Mouse (Mus musculus) CH12.LX (cell line): ENCODE measurements around the gene Gopc. TPM values are rescaled to one million over a fixed set of nuclear protein-coding genes. Genes with fewer than 3 reads are reported as not detected.

Source experiments
- DNase-seq: peaks from one replicate; pipeline ENCODE4 v3.0.0-alpha.2; 2013; ENCODE audit errors: extremely low read depth
- H3K27ac ChIP-seq: 2 replicates; pipeline ENCODE4 v1.5.1; 2012; ENCODE audit warnings: low read depth, mild to moderate bottlenecking, control low read depth, moderate library complexity; ENCODE audit not compliant: insufficient read depth
- H3K27me3 ChIP-seq: replicated peaks from 2 replicates; pipeline ENCODE3; 2012; ENCODE audit warnings: inconsistent platforms
- H3K36me3 ChIP-seq, 2 experiments: replicated peaks in 1 of 2; 2 replicates each; pipeline versions ENCODE3 to v1.6.1; 2012; ENCODE audit warnings: inconsistent platforms in 1 of 2, low read length in 1 of 2, mild to moderate bottlenecking in 1 of 2, mixed read lengths in 1 of 2, moderate library complexity in 1 of 2; ENCODE audit not compliant: control insufficient read depth in 1 of 2, insufficient read depth in 1 of 2
- H3K4me1 ChIP-seq, 2 experiments: 2 replicates each; pipeline ENCODE4 v1.6.1; 2012; ENCODE audit warnings: inconsistent platforms in 1 of 2, moderate library complexity in 1 of 2; ENCODE audit not compliant: insufficient read depth in 2 of 2, control insufficient read depth in 1 of 2
- H3K4me2 ChIP-seq: 2 replicates; pipeline ENCODE4 v1.6.1; 2012; ENCODE audit warnings: low read depth, mild to moderate bottlenecking, control low read depth; ENCODE audit not compliant: poor library complexity, insufficient read depth, severe bottlenecking
- H3K4me3 ChIP-seq, 3 experiments: fragments of 150-350 bp in 1 of 3; sonication (generic) in 1 of 3; replicated peaks in 1 of 3; 2 replicates each; pipeline versions ENCODE3 to v1.5.1; 2011 to 2012; ENCODE audit warnings: low read depth in 2 of 3, low read length in 2 of 3, mild to moderate bottlenecking in 2 of 3, moderate library complexity in 2 of 3, control low read depth in 1 of 3, improper control_type of control experiment in 1 of 3, inconsistent platforms in 1 of 3, mixed read lengths in 1 of 3; ENCODE audit not compliant: poor library complexity in 1 of 3
- H3K79me2 ChIP-seq: replicated peaks from 2 replicates; pipeline ENCODE4 v1.6.1; 2012; ENCODE audit warnings: mild to moderate bottlenecking, moderate library complexity; ENCODE audit not compliant: control insufficient read depth, poor library complexity, insufficient read depth, severe bottlenecking; ENCODE audit errors: extremely low read depth
- H3K9ac ChIP-seq: 2 replicates; pipeline ENCODE4 v1.6.1; 2012; ENCODE audit warnings: low read depth, mild to moderate bottlenecking, control low read depth, moderate library complexity; ENCODE audit not compliant: insufficient read depth
- H3K9me3 ChIP-seq: replicated peaks from 2 replicates; pipeline ENCODE3; 2012; ENCODE audit warnings: low read length, inconsistent platforms, mixed read lengths
- BHLHE40 ChIP-seq: IDR thresholded peaks from 2 replicates; pipeline ENCODE4 v1.6.1; 2011; ENCODE audit warnings: mild to moderate bottlenecking, low read depth, low read length, improper control_type of control experiment
- CHD2 ChIP-seq: IDR thresholded peaks from 2 replicates; pipeline ENCODE4 v1.6.1; 2011; ENCODE audit warnings: low read length, improper control_type of control experiment
- ELF1 ChIP-seq: IDR thresholded peaks from 2 replicates; pipeline ENCODE4 v1.6.1; 2014; ENCODE audit warnings: low read depth, mild to moderate bottlenecking, inconsistent platforms, low read length, improper control_type of control experiment
- EP300 ChIP-seq: IDR thresholded peaks from 2 replicates; pipeline ENCODE4 v1.6.1; 2011; ENCODE audit warnings: low read length, improper control_type of control experiment
- HCFC1 ChIP-seq: IDR thresholded peaks from 2 replicates; pipeline ENCODE4 v1.6.1; 2012; ENCODE audit warnings: low read depth, mild to moderate bottlenecking, inconsistent platforms, low read length, improper control_type of control experiment
- IRF4 ChIP-seq: IDR thresholded peaks from 2 replicates; pipeline ENCODE4 v1.6.1; 2014; ENCODE audit warnings: low read depth, mild to moderate bottlenecking, inconsistent platforms, low read length, improper control_type of control experiment
- JUN ChIP-seq: IDR thresholded peaks from 2 replicates; pipeline ENCODE4 v1.6.1; 2011; ENCODE audit warnings: low read depth, mild to moderate bottlenecking, low read length, improper control_type of control experiment, moderate library complexity; ENCODE audit not compliant: insufficient read depth
- KAT2A ChIP-seq: IDR thresholded peaks from 2 replicates; pipeline ENCODE4 v1.6.1; 2012; ENCODE audit warnings: low read length, improper control_type of control experiment, inconsistent platforms; ENCODE audit not compliant: insufficient replicate concordance
- MAFK ChIP-seq: IDR thresholded peaks from 2 replicates; pipeline ENCODE4 v1.6.1; 2011; ENCODE audit warnings: low read length, improper control_type of control experiment; ENCODE audit not compliant: insufficient replicate concordance
- MAX ChIP-seq: IDR thresholded peaks from 2 replicates; pipeline ENCODE4 v1.6.1; 2011; ENCODE audit warnings: low read length, improper control_type of control experiment
- MAZ ChIP-seq: IDR thresholded peaks from 2 replicates; pipeline ENCODE4 v1.6.1; 2012; ENCODE audit warnings: low read depth, mild to moderate bottlenecking, inconsistent platforms, low read length, improper control_type of control experiment, moderate library complexity
- MEF2A ChIP-seq: IDR thresholded peaks from 2 replicates; pipeline ENCODE4 v1.6.1; 2014; ENCODE audit warnings: low read depth, mild to moderate bottlenecking, inconsistent platforms, low read length, improper control_type of control experiment, borderline replicate concordance
- POLR2A ChIP-seq: IDR thresholded peaks from 2 replicates; pipeline ENCODE4 v1.6.1; 2011; ENCODE audit warnings: low read depth, mild to moderate bottlenecking, improper control_type of control experiment, low read length
- POLR2AphosphoS2 ChIP-seq: IDR thresholded peaks from 2 replicates; pipeline ENCODE4 v1.6.1; 2011; ENCODE audit warnings: low read depth, low read length, improper control_type of control experiment
- RAD21 ChIP-seq: IDR thresholded peaks from 2 replicates; pipeline ENCODE4 v1.6.1; 2011; ENCODE audit warnings: low read depth, mild to moderate bottlenecking, low read length, improper control_type of control experiment, moderate library complexity
- RCOR1 ChIP-seq: conservative IDR thresholded peaks from 2 replicates; pipeline ENCODE4 v1.6.1; 2012; ENCODE audit warnings: low read depth, mild to moderate bottlenecking, inconsistent platforms, low read length, improper control_type of control experiment
- SIN3A ChIP-seq: IDR thresholded peaks from 2 replicates; pipeline ENCODE4 v1.6.1; 2012; ENCODE audit warnings: low read length, improper control_type of control experiment, inconsistent platforms
- TBP ChIP-seq: conservative IDR thresholded peaks from 2 replicates; pipeline ENCODE4 v1.6.1; 2011; ENCODE audit warnings: low read depth, low read length, improper control_type of control experiment
- UBTF ChIP-seq: IDR thresholded peaks from 2 replicates; pipeline ENCODE4 v1.6.1; 2012; ENCODE audit warnings: low read depth, mild to moderate bottlenecking, inconsistent platforms, low read length, improper control_type of control experiment, moderate library complexity
- USF1 ChIP-seq: IDR thresholded peaks from 2 replicates; pipeline ENCODE4 v1.6.1; 2014; ENCODE audit warnings: low read depth, mild to moderate bottlenecking, inconsistent platforms, low read length, improper control_type of control experiment
- ZKSCAN1 ChIP-seq: IDR thresholded peaks from 2 replicates; pipeline ENCODE4 v1.6.1; 2012; ENCODE audit warnings: low read depth, inconsistent platforms, low read length, improper control_type of control experiment, borderline replicate concordance
- ZMIZ1 ChIP-seq: IDR thresholded peaks from 2 replicates; pipeline ENCODE4 v1.6.1; 2012; ENCODE audit warnings: low read depth, mild to moderate bottlenecking, inconsistent platforms, low read length, improper control_type of control experiment
- dilution Hi-C: fragments of 300-500 bp; cut with MboI; formaldehyde crosslinking; loops from 2 replicates; pipeline ENCODE4 v1.14.3; 2020; ENCODE audit warnings: low sequenced_read_pairs; ENCODE audit not compliant: extremely low pct_unique_long_range_greater_than_20kb, extremely low pct_ligation_motif_present
- in situ Hi-C: fragments of 300-500 bp; cut with MboI; formaldehyde crosslinking; loops from 3 replicates; pipeline ENCODE4 v1.14.3; 2019; ENCODE audit warnings: low sequenced_read_pairs, low pct_ligation_motif_present, low pct_unique_long_range_greater_than_20kb, mixed read lengths
- polyA plus RNA-seq: library from polyadenylated mRNA; unstranded; fragments of >175 nt; gene quantifications from 2 replicates; pipeline ENCODE4 v1.2.1, GENCODE M21; 2012; ENCODE audit warnings: low read depth; ENCODE audit not compliant: insufficient read length
- total RNA-seq, 2 experiments: library from RNA; depleted of rRNA; stranded (reverse); fragments of 300-350 nt in 1 of 2; fragments of >200 nt in 1 of 2; gene quantifications; 2 replicates each; pipeline ENCODE4 v1.2.3; 2012 to 2014

The Gopc gene
- total and polyA plus RNA-seq, 3 experiments = 9.8 to 17.6 (median 13.1) TPM

GRCm38 (mm10) chr10:52377813-52378212 is 4.1 kb downstream of the Gopc start:
- Histone ChIP-seq H3K4me2 (no peak overlapping the region), H3K9ac (no peak overlapping the region), H3K4me1 (peaks cover 2 to 61% of the 10 kb centered on the region in 2 experiments; a peak in 2 of 4 replicates), H3K4me3 (no peak overlapping the region), H3K36me3 (no peaks in the 10 kb centered on the region), H3K9me3 (no peaks in the 10 kb centered on the region), H3K27ac (no peak overlapping the region), H3K79me2 (peaks cover 28% of the 10 kb centered on the region), H3K27me3 (no peaks in the 10 kb centered on the region)
- TF ChIP-seq UBTF = no peak
- TF ChIP-seq BHLHE40 = no peak
- dilution Hi-C loops = no loop called here
- no peak for DNase-seq
- in situ Hi-C loops = loop anchor here (25.0 kb wide), 1 partner anchor 266 kb away; no protein-coding TSS in a partner anchor

GRCm38 (mm10) chr10:52376422-52376821 is 5.5 kb downstream of the Gopc start:
- in situ Hi-C loops = loop anchor here (25.0 kb wide), 1 partner anchor 264 kb away; no protein-coding TSS in a partner anchor

GRCm38 (mm10) chr10:52374651-52375050 is 7.3 kb downstream of the Gopc start:
- H3K27me3 ChIP-seq = no peaks in the 10 kb centered on the region
- in situ Hi-C loops (loop anchor here (25.0 kb wide), 1 partner anchor 262 kb away; no protein-coding TSS in a partner anchor), dilution Hi-C loops (no loop called here)
- H3K79me2 ChIP-seq = peaks cover 22% of the 10 kb centered on the region
- H3K9ac ChIP-seq = no peak overlapping the region
- TF ChIP-seq RCOR1 = no peak
- TF ChIP-seq MEF2A = no peak
- no peaks in the 10 kb centered on the region for H3K9me3 ChIP-seq
- H3K4me3 ChIP-seq = no peak overlapping the region
- H3K27ac ChIP-seq = no peak overlapping the region
- no peak overlapping the region for H3K4me2 ChIP-seq
- no peak for DNase-seq
- peaks cover 0 to 5% of the 10 kb centered on the region in 2 experiments for H3K36me3 ChIP-seq
- H3K4me1 ChIP-seq = peaks cover 2 to 73% of the 10 kb centered on the region in 2 experiments; a peak in 2 of 4 replicates

More at GRCm38 (mm10) chr10:52376422-52376821, 5.5 kb downstream of the Gopc start:
- DNase-seq = no peak
- Histone ChIP-seq H3K4me3 (no peak overlapping the region), H3K4me2 (no peak overlapping the region), H3K36me3 (peaks cover 0 to 3% of the 10 kb centered on the region in 2 experiments), H3K9me3 (no peaks in the 10 kb centered on the region), H3K27me3 (no peaks in the 10 kb centered on the region), H3K27ac (no peak overlapping the region), H3K9ac (no peak overlapping the region), H3K79me2 (peaks cover 30% of the 10 kb centered on the region), H3K4me1 (peaks cover 2 to 71% of the 10 kb centered on the region in 2 experiments; a peak in 2 of 4 replicates)
- dilution Hi-C loops = no loop called here
- TF ChIP-seq KAT2A (no peak), ELF1 (no peak), USF1 (no peak), POLR2AphosphoS2 (no peak), JUN (no peak), POLR2A (no peak), MAFK (no peak), HCFC1 (no peak), SIN3A (no peak), RAD21 (no peak), MEF2A (no peak), BHLHE40 (no peak), MAZ (no peak), ZKSCAN1 (no peak), TBP (no peak), MAX (no peak), ZMIZ1 (no peak), IRF4 (no peak), EP300 (no peak), CHD2 (no peak)
